Mouse (Mus musculus) liver, embryonic 11.5 days (tissue): ENCODE measurements around the gene Nipbl. TPM values are rescaled to one million over a fixed set of nuclear protein-coding genes. Genes with fewer than 3 reads are reported as not detected.
"Not testable (repeated sequence)": the region's sequence is repeated elsewhere in the genome, so short reads cannot be mapped to it uniquely, and the experiment has no call there.

Experiments
- ATAC-seq: fragments of 200-750 bp; cut with Nextera tagmentation; replicated peaks from 2 replicates; pipeline ENCODE4 v1.8.0; 2017; ENCODE audit warnings: moderate number of reproducible peaks, mild to moderate bottlenecking, moderate TSS enrichment, moderate library complexity; ENCODE audit not compliant: low FRiP score
- DNase-seq: peaks from one replicate; pipeline ENCODE4 v3.0.0-alpha.2; 2017; ENCODE audit warnings: low spot score
- H3K27ac ChIP-seq: fragments of 300-500 bp; sonication (generic); 2 replicates; pipeline ENCODE4 v1.5.1; 2014; ENCODE audit warnings: mild to moderate bottlenecking, low read depth, low read length, control low read depth
- H3K27me3 ChIP-seq: fragments of 300-500 bp; sonication (generic); replicated peaks from 2 replicates; pipeline ENCODE4 v1.6.1; 2014; ENCODE audit warnings: low read length, mixed read lengths; ENCODE audit not compliant: control insufficient read depth, insufficient read depth
- H3K36me3 ChIP-seq: fragments of 300-500 bp; sonication (generic); 2 replicates; pipeline ENCODE4 v1.6.1; 2014; ENCODE audit warnings: mild to moderate bottlenecking, low read length, moderate library complexity, mixed read lengths; ENCODE audit not compliant: control insufficient read depth, insufficient read depth
- H3K4me1 ChIP-seq: fragments of 300-500 bp; sonication (generic); replicated peaks from 2 replicates; pipeline ENCODE4 v1.6.1; 2014; ENCODE audit warnings: low read length, mixed read lengths; ENCODE audit not compliant: control insufficient read depth, insufficient read depth
- H3K4me2 ChIP-seq: fragments of 300-500 bp; sonication (generic); 2 replicates; pipeline ENCODE4 v1.6.1; 2014; ENCODE audit warnings: mild to moderate bottlenecking, control low read depth, moderate library complexity
- H3K4me3 ChIP-seq: fragments of 300-500 bp; sonication (generic); 2 replicates; pipeline ENCODE4 v1.5.1; 2014; ENCODE audit warnings: low read depth, low read length, control low read depth
- H3K9ac ChIP-seq: fragments of 300-500 bp; sonication (generic); 2 replicates; pipeline ENCODE4 v1.6.1; 2014; ENCODE audit warnings: low read depth, low read length, control low read depth
- H3K9me3 ChIP-seq: fragments of 300-500 bp; sonication (generic); 2 replicates; pipeline ENCODE4 v1.6.1; 2016; ENCODE audit warnings: low read length, inconsistent platforms, mixed read lengths; ENCODE audit not compliant: control insufficient read depth
- WGBS: fragments of 180-500 bp; shearing (Covaris S2); extraction: QIAGEN DNeasy Blood & Tissue Kit; methylation state at CpG from one replicate; pipeline ENCODE4 v1.1.7; 2014; 5-methylcytosine and 5-hydroxymethylcytosine counted together
- polyA plus RNA-seq: library from polyadenylated mRNA; unstranded; fragments of >200 nt; fragmentation: Nextera tagmentation; extraction: Ambion mirVana; gene quantifications from 2 replicates; pipeline ENCODE4 v1.2.1, GENCODE M21; 2014

The Nipbl gene
- 15.3 and 16.8 TPM in 2 replicates for polyA plus RNA-seq

- ATAC-seq, result peak; percentile 78
- Histone ChIP-seq H3K27ac (peak within 1 kb of the TSS; percentile 99), H3K36me3 (no peaks in the 10 kb centered on the region), H3K9me3 (no peaks in the 10 kb centered on the region), H3K4me1 (peaks cover 12% of the 10 kb centered on the region), H3K4me2 (peak within 1 kb of the TSS; percentile 95), H3K9ac (peak within 1 kb of the TSS; percentile 99), H3K4me3 (peak within 1 kb of the TSS; percentile 97), H3K27me3 (no peaks in the 10 kb centered on the region)
- DNase-seq, result peak; percentile 89
- 1% methylated on average over 75 of the region's 102 CpGs for WGBS
Measured at GRCm38 (mm10) chr15:8443926-8444889, at the start of gene Nipbl. Gene Nipbl, minus strand, starts transcription at chr15:8444463.

- ATAC-seq (no peak), DNase-seq (no peak)
- 78% methylated on average over 6 of the region's 6 CpGs for WGBS
- H3K27me3 ChIP-seq, result no peaks in the 10 kb centered on the region
- H3K4me1 ChIP-seq, result no peaks in the 10 kb centered on the region
- no peak overlapping the region for H3K9ac ChIP-seq
- H3K36me3 ChIP-seq, result no peaks in the 10 kb centered on the region
- H3K9me3 ChIP-seq, result no peaks in the 10 kb centered on the region
- no peak overlapping the region for H3K27ac ChIP-seq
- no peak overlapping the region for H3K4me3 ChIP-seq
- no peak overlapping the region for H3K4me2 ChIP-seq
Measured at GRCm38 (mm10) chr15:8485261-8485660, 41.0 kb upstream of the Nipbl start.

GRCm38 (mm10) chr15:8469006-8469575, 24.8 kb upstream of the Nipbl start:
- H3K27ac ChIP-seq, result no peak overlapping the region
- H3K36me3 ChIP-seq, result no peaks in the 10 kb centered on the region
- no peak overlapping the region for H3K4me2 ChIP-seq
- ATAC-seq (no peak), DNase-seq (no peak)
- no peaks in the 10 kb centered on the region for H3K27me3 ChIP-seq
- H3K4me1 ChIP-seq, result no peaks in the 10 kb centered on the region
- no peak overlapping the region for H3K4me3 ChIP-seq
- WGBS, result 60% methylated on average over 4 of the region's 4 CpGs
- H3K9ac ChIP-seq, result no peak overlapping the region
- H3K9me3 ChIP-seq, result no peaks in the 10 kb centered on the region

GRCm38 (mm10) chr15:8463521-8463920, 19.3 kb upstream of the Nipbl start:
- H3K4me2 ChIP-seq, result no peak overlapping the region
- DNase-seq, result no peak
- H3K4me3 ChIP-seq, result no peak overlapping the region
- H3K9me3 ChIP-seq, result no peaks in the 10 kb centered on the region
- H3K4me1 ChIP-seq, result no peaks in the 10 kb centered on the region
- 79% methylated on average over 1 of the region's 1 CpGs for WGBS
- no peaks in the 10 kb centered on the region for H3K27me3 ChIP-seq
- no peak for ATAC-seq
- no peak overlapping the region for H3K27ac ChIP-seq
- H3K36me3 ChIP-seq, result no peaks in the 10 kb centered on the region
- H3K9ac ChIP-seq, result no peak overlapping the region

- Histone ChIP-seq H3K4me2 (no peak overlapping the region), H3K27ac (no peak overlapping the region), H3K9ac (no peak overlapping the region), H3K4me1 (no peaks in the 10 kb centered on the region), H3K36me3 (no peaks in the 10 kb centered on the region), H3K4me3 (no peak overlapping the region), H3K9me3 (no peaks in the 10 kb centered on the region), H3K27me3 (no peaks in the 10 kb centered on the region)
- 84% methylated on average over 4 of the region's 4 CpGs for WGBS
- ATAC-seq (no peak), DNase-seq (no peak)
Measured at GRCm38 (mm10) chr15:8462780-8463179, 18.5 kb upstream of the Nipbl start.

- Histone ChIP-seq H3K27me3 (no peaks in the 10 kb centered on the region), H3K9ac (no peak overlapping the region), H3K9me3 (no peaks in the 10 kb centered on the region), H3K4me3 (no peak overlapping the region), H3K4me2 (no peak overlapping the region), H3K36me3 (no peaks in the 10 kb centered on the region), H3K4me1 (no peaks in the 10 kb centered on the region), H3K27ac (no peak overlapping the region)
- DNase-seq (no peak), ATAC-seq (no peak)
- WGBS, result 55% methylated on average over 2 of the region's 2 CpGs
Measured at GRCm38 (mm10) chr15:8460871-8461270, 16.6 kb upstream of the Nipbl start.

GRCm38 (mm10) chr15:8459979-8460378, 15.7 kb upstream of the Nipbl start:
- no peak for DNase-seq
- WGBS, result 75% methylated on average over 2 of the region's 2 CpGs
- Histone ChIP-seq H3K9me3 (no peaks in the 10 kb centered on the region), H3K4me2 (no peak overlapping the region), H3K4me1 (no peaks in the 10 kb centered on the region), H3K4me3 (no peak overlapping the region), H3K9ac (no peak overlapping the region), H3K27ac (no peak overlapping the region), H3K36me3 (no peaks in the 10 kb centered on the region), H3K27me3 (no peaks in the 10 kb centered on the region)
- ATAC-seq, result no peak

GRCm38 (mm10) chr15:8456223-8456622, 12.0 kb upstream of the Nipbl start:
- H3K9me3 ChIP-seq, H3K27me3 ChIP-seq, H3K4me1 ChIP-seq, ATAC-seq, H3K9ac ChIP-seq, H3K4me2 ChIP-seq, H3K4me3 ChIP-seq, H3K27ac ChIP-seq, H3K36me3 ChIP-seq, DNase-seq: not testable (repeated sequence)
- 89% methylated on average over 1 of the region's 2 CpGs for WGBS
